Mouse (Mus musculus) granulocyte monocyte progenitor cell, adult 5-6 weeks (primary cell): ENCODE data around the gene Arf3. TPM values are rescaled to one million over a fixed set of nuclear protein-coding genes. Genes with fewer than 3 reads are reported as not detected.

ENCODE experiments used
- ATAC-seq: replicated peaks from 2 replicates; pipeline ENCODE4 v1.8.0; 2016; ENCODE audit warnings: mild to moderate bottlenecking, moderate TSS enrichment, inconsistent platforms; ENCODE audit not compliant: poor library complexity, severe bottlenecking
- total RNA-seq, 2 experiments: library from RNA; stranded (forward) in 1 of 2; stranded (reverse) in 1 of 2; fragments of 200-712, 200-1000 nt in 1 of 2; fragments of >200 nt in 1 of 2; fragmentation: Nextera tagmentation in 1 of 2; gene quantifications; 2 replicates each; pipeline ENCODE4 v1.2.3; 2014 to 2017

The Arf3 gene
- total RNA-seq, 2 experiments from 2014 or later, result 32.7 to 39.0 TPM

- ATAC-seq, result peak; percentile 77
Observed at GRCm38 (mm10) chr15:98727443-98728321, 35.3 kb downstream of the Arf3 start, which contains the start of gene Fkbp11. Gene Fkbp11, minus strand, starts transcription at chr15:98728198.

GRCm38 (mm10) chr15:98726746-98727145 lies 36.3 kb downstream of the Arf3 start:
- ATAC-seq, result no peak

GRCm38 (mm10) chr15:98726079-98726478 lies 36.9 kb downstream of the Arf3 start:
- no peak for ATAC-seq

- no peak for ATAC-seq
Observed at GRCm38 (mm10) chr15:98724441-98724840, 38.6 kb downstream of the Arf3 start.

GRCm38 (mm10) chr15:98722854-98723253 lies 40.2 kb downstream of the Arf3 start:
- ATAC-seq, result peak; percentile 52

GRCm38 (mm10) chr15:98722191-98722590 lies 40.8 kb downstream of the Arf3 start:
- no peak for ATAC-seq

- ATAC-seq, result no peak
Observed at GRCm38 (mm10) chr15:98717301-98717700, 45.7 kb downstream of the Arf3 start.

- peak; percentile 78 for ATAC-seq
Observed at GRCm38 (mm10) chr15:98714230-98714652, 48.8 kb downstream of the Arf3 start.

- peak; percentile 63 for ATAC-seq
Observed at GRCm38 (mm10) chr15:98710442-98710841, 52.6 kb downstream of the Arf3 start.

- ATAC-seq, result peak; percentile 98
Observed at GRCm38 (mm10) chr15:98707766-98708372, 55.1 kb downstream of the Arf3 start, which contains the start of gene Ccdc65. Gene Ccdc65, plus strand, starts transcription at chr15:98708207.

GRCm38 (mm10) chr15:98704312-98704711 lies 58.7 kb downstream of the Arf3 start:
- no peak for ATAC-seq

GRCm38 (mm10) chr15:98699190-98700105 lies 63.6 kb downstream of the Arf3 start:
- ATAC-seq, result peak; percentile 99

- ATAC-seq, result no peak
Observed at GRCm38 (mm10) chr15:98696216-98696615, 66.8 kb downstream of the Arf3 start.

- ATAC-seq, result no peak
Observed at GRCm38 (mm10) chr15:98695726-98696125, 67.3 kb downstream of the Arf3 start.

- peak; percentile 54 for ATAC-seq
Observed at GRCm38 (mm10) chr15:98692171-98692715, 70.8 kb downstream of the Arf3 start.

GRCm38 (mm10) chr15:98691486-98692147 lies 71.4 kb downstream of the Arf3 start:
- ATAC-seq, result no peak

GRCm38 (mm10) chr15:98689682-98690081 lies 73.3 kb downstream of the Arf3 start:
- ATAC-seq, result no peak
